Mouse (Mus musculus): ENCODE measurements at regions not wholly inside any gene's neighbourhood (a gene's known extent, or its start where the extent isn't known, plus 50 kb on each side); places are given as distances from the start of the nearest gene placed in this dataset.

DNA sequence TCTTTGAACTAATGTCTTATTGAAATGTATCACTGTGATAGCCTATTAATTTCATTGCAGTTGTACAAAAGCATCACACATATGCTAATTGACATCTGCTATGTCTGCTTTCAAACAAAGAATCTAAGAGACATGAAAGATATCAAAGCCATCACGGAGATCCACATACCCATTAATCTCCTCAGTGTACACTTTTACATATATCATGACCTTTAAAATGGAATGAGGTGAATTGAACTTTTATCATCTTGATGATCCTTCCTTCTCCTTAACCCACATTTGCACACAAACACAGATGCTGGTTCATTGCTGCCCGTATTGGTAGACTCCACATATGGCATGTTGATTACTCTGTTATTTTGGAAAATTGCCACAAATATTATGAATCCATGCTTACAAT, 570.2 kb upstream of the Robo1 start:
- no peak for TF ChIP-seq CTCF (IDR thresholded peaks at IDR 0.05; ENCODE audit: borderline replicate concordance, insufficient read depth, low read length)
- TF ChIP-seq POLR2A (IDR thresholded peaks at IDR 0.05; ENCODE audit: low read depth, low read length), result no peak

Data from embryonic fibroblast, embryonic 13.5 days (primary cell).